Mouse (Mus musculus): ENCODE results near the gene Trim29. TPM values are rescaled to one million over a fixed set of nuclear protein-coding genes. Genes with fewer than 3 reads are reported as not detected.

Gene Trim29
- total RNA-seq, 2 experiments from 2014 or later: 0.22 to 0.23 TPM

GRCm38 (mm10) chr9:43309087-43309872 is 1.4 kb upstream of the Trim29 start:
- DNase-seq (ENCODE audit: low spot score in 2 of 2): no peak
- intact Hi-C loops (cut with DNase I): no loop called here

GRCm38 (mm10) chr9:43312190-43312589 is 1.5 kb downstream of the Trim29 start:
- peak; percentile 27 to 64 for DNase-seq (ENCODE audit: low spot score in 2 of 2)
- intact Hi-C loops (cut with DNase I): no loop called here

GRCm38 (mm10) chr9:43313805-43314204 is 3.2 kb downstream of the Trim29 start:
- DNase-seq (ENCODE audit: low spot score in 2 of 2): no peak
- intact Hi-C loops (cut with DNase I): no loop called here

- no peak for DNase-seq (ENCODE audit: low spot score in 2 of 2)
- intact Hi-C loops (cut with DNase I): no loop called here
These were observed 4.8 kb downstream of the Trim29 start for GRCm38 (mm10) chr9:43315320-43315950.

- DNase-seq (ENCODE audit: low spot score in 2 of 2): no peak
- intact Hi-C loops (cut with DNase I): no loop called here
These were observed 5.8 kb downstream of the Trim29 start for GRCm38 (mm10) chr9:43316466-43316865.

- intact Hi-C loops (cut with DNase I): no loop called here
- DNase-seq (ENCODE audit: low spot score in 2 of 2): no peak
These were observed 8.0 kb downstream of the Trim29 start for GRCm38 (mm10) chr9:43318661-43319060.

- intact Hi-C loops (cut with DNase I): no loop called here
- DNase-seq (ENCODE audit: low spot score in 2 of 2): no peak
These were observed 11.3 kb downstream of the Trim29 start for GRCm38 (mm10) chr9:43321951-43322350.

GRCm38 (mm10) chr9:43322666-43323065 is 12.0 kb downstream of the Trim29 start:
- intact Hi-C loops (cut with DNase I): no loop called here
- no peak for DNase-seq (ENCODE audit: low spot score in 2 of 2)

GRCm38 (mm10) chr9:43325486-43325885 is 14.8 kb downstream of the Trim29 start:
- intact Hi-C loops (cut with DNase I): no loop called here

GRCm38 (mm10) chr9:43326015-43326631 is 15.5 kb downstream of the Trim29 start:
- intact Hi-C loops (cut with DNase I): no loop called here
- DNase-seq (ENCODE audit: low spot score in 2 of 2): no peak

More at GRCm38 (mm10) chr9:43325486-43325885, 14.8 kb downstream of the Trim29 start:
- no peak for DNase-seq (ENCODE audit: low spot score in 2 of 2)

GRCm38 (mm10) chr9:43327182-43328129 is 16.8 kb downstream of the Trim29 start:
- DNase-seq (ENCODE audit: low spot score in 2 of 2): peak; percentile 23 to 41
- intact Hi-C loops (cut with DNase I): no loop called here

GRCm38 (mm10) chr9:43330426-43330825 is 19.8 kb downstream of the Trim29 start:
- intact Hi-C loops (cut with DNase I): no loop called here
- DNase-seq (ENCODE audit: low spot score in 2 of 2): no peak

GRCm38 (mm10) chr9:43331476-43332471 is 21.1 kb downstream of the Trim29 start:
- intact Hi-C loops (cut with DNase I): no loop called here
- peak; percentile 66 to 77 for DNase-seq (ENCODE audit: low spot score in 2 of 2)

GRCm38 (mm10) chr9:43334476-43334875 is 23.8 kb downstream of the Trim29 start:
- no peak for DNase-seq (ENCODE audit: low spot score in 2 of 2)
- intact Hi-C loops (cut with DNase I): no loop called here

GRCm38 (mm10) chr9:43337636-43338035 is 27.0 kb downstream of the Trim29 start:
- intact Hi-C loops (cut with DNase I): loop anchor here (5.0 kb wide), 2 partner anchors 465 to 635 kb away; no protein-coding TSS in a partner anchor
- no peak for DNase-seq (ENCODE audit: low spot score in 2 of 2)

GRCm38 (mm10) chr9:43338067-43338466 is 27.4 kb downstream of the Trim29 start:
- intact Hi-C loops (cut with DNase I): loop anchor here (5.0 kb wide), 2 partner anchors 464 to 634 kb away; no protein-coding TSS in a partner anchor
- no peak for DNase-seq (ENCODE audit: low spot score in 2 of 2)

GRCm38 (mm10) chr9:43339614-43340020 is 29.0 kb downstream of the Trim29 start:
- intact Hi-C loops (cut with DNase I): loop anchor here (5.0 kb wide), 4 partner anchors 158 to 633 kb away; no protein-coding TSS in a partner anchor
- peak; percentile 80 to 87 for DNase-seq (ENCODE audit: low spot score in 2 of 2)

- no peak for DNase-seq (ENCODE audit: low spot score in 2 of 2)
- intact Hi-C loops (cut with DNase I): no loop called here
These were observed 39.4 kb downstream of the Trim29 start for GRCm38 (mm10) chr9:43350089-43350488.
